Mouse (Mus musculus): ENCODE results near the gene Zfp384.
A peak's percentile ranks its signal among the peaks of the same experiment; 100 is the strongest.

Gene Zfp384

GRCm38 (mm10) chr6:125009129-125009180, at the start of gene Zfp384:
Gene Zfp384, plus strand, starts transcription at chr6:125009145.
- DNase-seq, result no peak

GRCm38 (mm10) chr6:124959960-124960359, 49.0 kb upstream of the Zfp384 start:
- DNase-seq, result no peak

- DNase-seq, result no peak
Observed at GRCm38 (mm10) chr6:124961021-124961420, 47.9 kb upstream of the Zfp384 start.

GRCm38 (mm10) chr6:124964638-124965037, 44.3 kb upstream of the Zfp384 start:
- no peak for DNase-seq

- peak; percentile 97 for DNase-seq
Observed at GRCm38 (mm10) chr6:124965088-124965719, 43.7 kb upstream of the Zfp384 start, which contains the start of gene Cops7a. Gene Cops7a, minus strand, starts transcription at chr6:124965538.

GRCm38 (mm10) chr6:124965747-124966146, 43.2 kb upstream of the Zfp384 start:
- DNase-seq, result no peak

- DNase-seq, result no peak
Observed at GRCm38 (mm10) chr6:124966466-124967118, 42.4 kb upstream of the Zfp384 start.

- no peak for DNase-seq
Observed at GRCm38 (mm10) chr6:124967766-124968165, 41.2 kb upstream of the Zfp384 start.

- no peak for DNase-seq
Observed at GRCm38 (mm10) chr6:124992241-124992640, 16.7 kb upstream of the Zfp384 start.

- DNase-seq, result no peak
Observed at GRCm38 (mm10) chr6:124993365-124993764, 15.6 kb upstream of the Zfp384 start.

GRCm38 (mm10) chr6:124993876-124994275, 15.1 kb upstream of the Zfp384 start:
- no peak for DNase-seq

- DNase-seq, result no peak
Observed at GRCm38 (mm10) chr6:124995246-124995645, 13.7 kb upstream of the Zfp384 start.

GRCm38 (mm10) chr6:124995831-124996403, 13.0 kb upstream of the Zfp384 start:
- DNase-seq, result no peak

GRCm38 (mm10) chr6:124996551-124997501, 12.1 kb upstream of the Zfp384 start, which contains the start of gene Pianp:
Gene Pianp, plus strand, starts transcription at chr6:124996694.
- peak; percentile 88 for DNase-seq

GRCm38 (mm10) chr6:124998066-124998465, 10.9 kb upstream of the Zfp384 start:
- DNase-seq, result peak; percentile 59

GRCm38 (mm10) chr6:124999091-124999490, 9.9 kb upstream of the Zfp384 start:
- DNase-seq, result no peak

GRCm38 (mm10) chr6:124999546-124999945, 9.4 kb upstream of the Zfp384 start:
- DNase-seq, result no peak

GRCm38 (mm10) chr6:125003706-125004105, 5.2 kb upstream of the Zfp384 start:
- DNase-seq, result no peak

GRCm38 (mm10) chr6:125005086-125005485, 3.9 kb upstream of the Zfp384 start:
- DNase-seq, result no peak

GRCm38 (mm10) chr6:125008060-125008459, 885 bp upstream of the Zfp384 start:
- no peak for DNase-seq

GRCm38 (mm10) chr6:125008586-125009128, 288 bp upstream of the Zfp384 start:
- peak; percentile 97 for DNase-seq

GRCm38 (mm10) chr6:125009181-125010073, 482 bp downstream of the Zfp384 start:
- DNase-seq, result peak; percentile 76

Data from right cerebral cortex, postnatal 25 days (tissue).